Mouse (Mus musculus) adrenal gland, adult 8-10 months (tissue): Measurements from ENCODE around the gene Olfr237-ps1. TPM values are rescaled to one million over a fixed set of nuclear protein-coding genes. Genes with fewer than 3 reads are reported as not detected.
"Not testable (repeated sequence)": the region's sequence is repeated elsewhere in the genome, so short reads cannot be mapped to it uniquely, and the experiment has no call there.

Experiments used
- DNase-seq: peaks from one replicate; pipeline ENCODE4 v3.0.0; 2022
- total RNA-seq, 4 experiments: library from RNA; stranded (reverse); gene quantifications; 2 replicates each; pipeline ENCODE4 v1.2.4; 2022

Gene Olfr237-ps1
- not detected for total RNA-seq

GRCm38 (mm10) chr6:43146267-43146666, at the start of gene Olfr237-ps1:
Olfr237-ps1 (plus strand) TSS chr6:43146567.
- not testable (repeated sequence) for DNase-seq

DNA sequence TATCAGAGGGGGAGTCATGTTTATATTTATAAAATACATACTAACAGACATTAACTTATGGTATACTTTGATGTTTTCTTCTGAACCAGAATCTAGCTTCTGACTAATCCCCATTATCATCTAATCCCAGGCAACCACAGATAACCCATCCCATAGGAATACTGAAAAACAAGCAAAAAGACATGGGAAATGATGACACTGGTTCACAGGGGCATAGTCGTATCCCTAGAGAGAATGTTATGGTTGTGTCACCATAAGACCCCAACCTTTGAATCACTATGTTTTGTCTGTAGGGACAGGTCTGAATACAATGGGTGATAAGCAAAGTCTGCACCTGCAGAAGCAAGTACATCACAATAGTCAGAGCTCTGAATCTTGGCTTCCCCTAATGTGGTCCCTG, 40.3 kb upstream of the Olfr237-ps1 start, which contains the start of gene Olfr441:
Gene Olfr441, plus strand, starts transcription at position 301 of the 400 bp plus-strand sequence.
- not testable (repeated sequence) for DNase-seq

- DNase-seq, result no peak
Observed at GRCm38 (mm10) chr6:43159502-43159901, 13.1 kb downstream of the Olfr237-ps1 start.

DNA sequence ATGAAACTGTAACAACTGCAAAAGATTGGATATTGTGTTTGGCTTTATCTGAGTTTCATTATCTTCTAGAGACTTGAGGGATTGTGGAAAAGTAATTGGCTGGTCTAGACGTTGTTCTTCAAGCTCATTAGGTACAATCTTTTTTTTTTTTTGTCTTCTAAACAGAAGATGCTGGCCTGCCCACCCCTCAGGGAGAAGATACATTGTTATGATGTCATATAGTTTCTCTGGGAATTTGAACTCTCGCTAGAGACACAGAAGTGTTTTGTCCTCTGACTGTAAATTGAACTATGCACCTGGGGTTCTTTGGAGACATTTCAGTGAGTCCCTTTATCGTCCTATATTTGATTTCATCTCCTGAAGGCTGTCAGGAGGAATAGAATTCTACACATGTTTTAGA, 16.6 kb downstream of the Olfr237-ps1 start, which contains the start of gene Olfr437:
Gene Olfr437, plus strand, starts transcription at position 301 of the 400 bp plus-strand sequence.
- DNase-seq, result no peak

DNA sequence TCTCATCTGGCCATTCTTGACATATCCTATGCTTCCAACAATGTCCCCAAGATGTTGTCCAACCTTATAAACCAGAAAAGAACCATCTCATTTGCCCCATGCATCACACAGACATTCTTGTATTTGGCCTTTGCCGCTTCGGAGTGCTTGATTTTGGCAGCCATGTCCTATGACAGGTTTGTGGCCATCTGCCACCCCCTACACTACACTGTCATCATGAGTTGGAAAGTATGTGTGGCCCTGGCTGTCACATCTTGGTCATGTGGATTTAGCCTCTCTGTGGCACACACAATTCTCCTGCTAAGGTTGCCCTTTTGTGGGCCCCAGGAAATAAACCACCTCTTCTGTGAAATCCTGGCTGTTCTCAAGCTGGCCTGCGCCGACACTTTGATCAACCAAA, 20.9 kb downstream of the Olfr237-ps1 start:
- DNase-seq, result no peak

DNA sequence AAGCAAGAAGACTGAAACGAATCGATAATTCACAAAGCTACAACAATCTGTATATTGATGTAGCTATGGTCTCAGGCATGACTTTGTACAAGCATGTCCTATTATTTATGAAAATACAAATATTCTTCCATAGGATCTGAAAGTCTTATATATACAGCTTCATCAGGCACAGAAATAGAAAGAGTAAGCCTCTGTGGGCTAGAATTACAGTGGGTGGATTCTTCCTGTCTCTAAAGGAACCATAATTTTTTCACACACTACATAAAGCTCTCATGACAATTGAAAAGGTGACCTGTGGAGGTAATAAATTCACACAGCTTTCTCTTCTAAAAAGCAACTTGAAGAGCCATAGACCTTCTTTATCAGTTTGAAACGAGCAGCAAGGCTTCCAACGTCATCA, 25.5 kb downstream of the Olfr237-ps1 start, which contains the start of gene Olfr13:
Gene Olfr13, plus strand, starts transcription at position 301 of the 400 bp plus-strand sequence.
- DNase-seq, result no peak

- no peak for DNase-seq
Observed at GRCm38 (mm10) chr6:43178129-43178528, 31.8 kb downstream of the Olfr237-ps1 start.

GRCm38 (mm10) chr6:43178584-43179501, 32.5 kb downstream of the Olfr237-ps1 start:
- no peak for DNase-seq

GRCm38 (mm10) chr6:43190986-43191385, 44.6 kb downstream of the Olfr237-ps1 start:
- DNase-seq, result no peak

GRCm38 (mm10) chr6:43196781-43197180, 50.4 kb downstream of the Olfr237-ps1 start, which contains the start of gene Olfr435:
Olfr435 (plus strand) TSS chr6:43197146.
- no peak for DNase-seq

DNA sequence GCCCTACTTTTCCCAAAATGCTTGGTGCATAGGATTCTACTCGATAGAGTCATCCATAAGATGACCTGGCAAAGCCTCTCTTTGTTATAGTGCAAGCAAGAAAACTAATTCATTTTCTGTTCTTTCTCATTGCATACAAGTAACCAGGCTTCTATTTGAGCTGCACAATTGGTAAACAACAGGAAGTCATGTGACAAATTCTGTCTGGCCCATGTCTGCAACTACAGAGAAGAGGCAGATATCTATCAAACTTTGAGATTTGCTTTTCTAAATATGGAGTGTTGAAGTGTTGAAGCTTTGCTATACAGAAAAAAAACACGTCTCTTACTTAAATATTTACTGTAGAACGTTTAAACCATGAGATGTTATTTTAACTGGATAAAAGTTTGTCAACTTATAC, 51.7 kb downstream of the Olfr237-ps1 start:
- DNase-seq, result no peak

GRCm38 (mm10) chr6:43202786-43203185, 56.4 kb downstream of the Olfr237-ps1 start:
- DNase-seq, result no peak

DNA sequence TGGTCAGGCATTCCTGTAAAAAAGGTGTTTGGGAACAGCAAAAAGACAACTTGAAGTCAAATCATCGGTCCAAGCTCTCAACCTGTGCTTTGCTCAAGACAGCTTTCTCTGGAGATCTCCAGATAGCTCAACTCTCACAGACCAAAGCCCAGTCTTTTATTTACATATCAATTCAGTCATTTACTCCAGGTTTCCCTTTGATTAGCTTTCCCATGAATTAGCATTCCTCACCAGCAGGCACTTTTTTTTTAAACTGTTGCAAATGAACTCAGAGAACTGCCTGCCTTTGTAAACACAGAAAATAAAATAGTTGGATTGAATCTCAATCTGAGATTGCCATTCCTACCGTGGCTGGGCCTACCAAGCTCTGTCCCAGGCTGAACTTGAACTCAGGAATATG, 59.0 kb downstream of the Olfr237-ps1 start:
- no peak for DNase-seq

Other genes with a start within 250 kb of the Olfr237-ps1 start
- not detected for gene Olfr447, start 237.7 kb upstream of the Olfr237-ps1 start, total RNA-seq
- not detected for gene Olfr446, start 225.2 kb upstream of the Olfr237-ps1 start, total RNA-seq
- gene Olfr444, start 197.5 kb upstream of the Olfr237-ps1 start, total RNA-seq, result not detected
- not detected for gene Olfr441, start 40.2 kb upstream of the Olfr237-ps1 start, total RNA-seq
- gene Olfr437, start 16.7 kb downstream of the Olfr237-ps1 start, total RNA-seq, result not detected
- gene Olfr13, start 25.6 kb downstream of the Olfr237-ps1 start, total RNA-seq, result not detected
- not detected for gene Olfr435, start 50.6 kb downstream of the Olfr237-ps1 start, total RNA-seq
- gene Olfr434, start 66.5 kb downstream of the Olfr237-ps1 start, total RNA-seq, result not detected
- gene Olfr47, start 85.0 kb downstream of the Olfr237-ps1 start, total RNA-seq, result not detected
- 10 to 100 TPM; 20.5 to 35.0 (median 24.1) TPM for gene Arhgef5, start 119.0 kb downstream of the Olfr237-ps1 start, total RNA-seq
- under 1 TPM in 2 of 4 experiments, not detected in 2; 0.12 to 0.18 TPM for gene Nobox, start 163.0 kb downstream of the Olfr237-ps1 start, total RNA-seq